Mouse (Mus musculus) forebrain, embryonic 10.5 days (tissue): ENCODE results near the gene Rprd1b. TPM values are rescaled to one million over a fixed set of nuclear protein-coding genes. Genes with fewer than 3 reads are reported as not detected.
A peak's percentile ranks its signal among the peaks of the same experiment; 100 is the strongest.

Experiments used
- DNase-seq: peaks from one replicate; pipeline ENCODE4 v3.0.0-alpha.2; 2017; ENCODE audit warnings: low spot score; ENCODE audit errors: extremely low spot score
- H3K27ac ChIP-seq: fragments of 300-500 bp; sonication (generic); 2 replicates; pipeline ENCODE4 v1.5.1; 2016; ENCODE audit warnings: mild to moderate bottlenecking
- H3K27me3 ChIP-seq: fragments of 300-500 bp; sonication (generic); 2 replicates; pipeline ENCODE4 v1.6.1; 2016; ENCODE audit warnings: mild to moderate bottlenecking; ENCODE audit not compliant: poor library complexity, severe bottlenecking
- H3K36me3 ChIP-seq: fragments of 300-500 bp; sonication (generic); replicated peaks from 2 replicates; pipeline ENCODE4 v1.6.1; 2016; ENCODE audit warnings: mild to moderate bottlenecking, moderate library complexity
- H3K4me1 ChIP-seq: fragments of 300-500 bp; sonication (generic); 2 replicates; pipeline ENCODE4 v1.6.1; 2016
- H3K4me3 ChIP-seq: fragments of 300-500 bp; sonication (generic); 2 replicates; pipeline ENCODE4 v1.5.1; 2016; ENCODE audit warnings: mild to moderate bottlenecking, moderate library complexity
- H3K9me3 ChIP-seq: fragments of 300-500 bp; sonication (generic); 2 replicates; pipeline ENCODE4 v1.6.1; 2016; ENCODE audit warnings: mild to moderate bottlenecking, moderate library complexity
- WGBS: fragments of 180-500 bp; shearing (Covaris S2); methylation state at CpG from one replicate; pipeline ENCODE4 v1.1.7; 2016; 5-methylcytosine and 5-hydroxymethylcytosine counted together
- polyA plus RNA-seq: library from polyadenylated mRNA; unstranded; fragments of >200 nt; fragmentation: Nextera tagmentation; extraction: Ambion mirVana; gene quantifications from 2 replicates; pipeline ENCODE4 v1.2.1, GENCODE M21; 2016

The Rprd1b gene
- polyA plus RNA-seq: 58.1 and 59.3 TPM in 2 replicates

DNA sequence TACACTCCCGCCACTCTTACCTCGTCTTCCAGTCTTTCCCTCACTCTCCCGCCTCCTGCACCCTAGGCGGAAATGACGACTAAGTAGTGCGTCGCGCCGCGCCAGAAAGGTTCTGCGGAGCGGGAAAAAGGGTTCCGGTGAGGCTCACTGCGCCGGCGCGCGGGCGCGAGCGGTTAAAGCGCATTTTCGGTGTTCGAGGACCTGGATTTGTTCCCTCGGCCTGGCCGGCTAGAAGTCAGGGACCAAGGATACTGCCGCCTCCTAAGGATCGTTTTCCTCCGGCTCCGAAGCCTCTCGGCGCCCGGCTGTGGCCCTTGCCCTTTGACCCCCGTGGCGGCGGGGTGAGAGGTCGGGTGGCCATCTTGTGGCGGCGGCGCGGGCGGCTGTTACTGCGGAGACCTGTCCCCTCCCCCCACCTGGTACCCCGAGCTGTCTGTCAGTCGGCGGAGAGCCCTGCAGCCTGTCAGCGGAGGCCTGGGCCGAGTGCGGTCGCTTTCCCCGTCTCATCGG is at the start of gene Rprd1b, which contains the start of gene Tti1:
TSS of gene Rprd1b (plus strand) at position 144 of the 510 bp plus-strand sequence.
TSS of gene Tti1 (minus strand) at position 80 of the 510 bp plus-strand sequence.
- DNase-seq: peak; percentile 96
- Histone ChIP-seq H3K9me3 (no peaks in the 10 kb centered on the region), H3K36me3 (peaks cover 24% of the 10 kb centered on the region), H3K27me3 (no peaks in the 10 kb centered on the region), H3K4me3 (peak within 1 kb of the TSS; percentile 96), H3K27ac (peak within 1 kb of the TSS; percentile 99), H3K4me1 (peaks cover 39% of the 10 kb centered on the region)
- under 1% methylated on average over 52 of the region's 52 CpGs for WGBS

DNA sequence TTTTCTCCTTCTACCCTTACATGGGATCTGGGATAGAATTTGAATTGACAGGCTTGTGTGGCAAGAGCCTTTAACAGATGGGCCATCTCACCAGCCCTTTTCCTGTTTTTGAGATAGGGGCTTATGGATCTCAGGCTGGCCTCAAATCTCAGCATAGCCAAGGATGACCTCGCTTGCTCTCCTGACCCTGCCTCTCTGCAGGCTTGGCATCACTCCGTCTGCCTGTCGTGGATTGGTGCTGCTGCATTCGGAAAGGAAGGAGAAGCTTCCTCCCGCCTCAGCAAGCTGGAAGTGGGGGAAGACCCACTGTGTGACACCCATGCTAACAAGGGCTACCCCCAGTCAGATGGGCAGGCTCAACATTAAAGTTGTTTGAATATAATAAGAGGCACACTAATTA is 49.1 kb upstream of the Rprd1b start:
- no peak for DNase-seq
- no peaks in the 10 kb centered on the region for H3K9me3 ChIP-seq
- H3K27me3 ChIP-seq: peaks cover 21% of the 10 kb centered on the region
- 68% methylated on average over 5 of the region's 5 CpGs for WGBS
- H3K4me1 ChIP-seq: peaks cover 31% of the 10 kb centered on the region
- peaks cover 33% of the 10 kb centered on the region for H3K36me3 ChIP-seq
- no peak overlapping the region for H3K4me3 ChIP-seq
- H3K27ac ChIP-seq: no peak overlapping the region

DNA sequence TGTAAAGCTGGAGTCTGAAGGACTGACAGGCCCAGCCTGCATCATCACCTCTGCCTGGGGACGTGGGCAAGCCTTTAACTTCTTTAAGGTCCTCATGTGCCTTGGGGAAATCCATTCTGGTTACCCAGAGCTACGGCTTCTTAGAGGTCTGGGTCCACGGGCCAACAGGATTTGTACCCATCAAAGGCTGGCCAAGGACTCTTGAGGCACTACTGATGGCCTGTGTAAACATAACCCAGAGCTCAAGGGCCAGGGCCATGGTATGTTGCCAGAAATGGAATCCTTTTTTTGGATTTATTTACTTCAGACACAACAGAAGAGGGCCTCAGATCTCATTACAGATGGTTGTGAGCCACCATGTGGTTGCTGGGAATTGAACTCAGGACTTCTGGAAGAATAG is 45.6 kb upstream of the Rprd1b start:
- WGBS: 90% methylated on average over 3 of the region's 3 CpGs
- Histone ChIP-seq H3K4me1 (peaks cover 12% of the 10 kb centered on the region), H3K27ac (no peak overlapping the region), H3K4me3 (no peak overlapping the region), H3K27me3 (no peaks in the 10 kb centered on the region), H3K9me3 (no peaks in the 10 kb centered on the region), H3K36me3 (peaks cover 58% of the 10 kb centered on the region)
- no peak for DNase-seq

DNA sequence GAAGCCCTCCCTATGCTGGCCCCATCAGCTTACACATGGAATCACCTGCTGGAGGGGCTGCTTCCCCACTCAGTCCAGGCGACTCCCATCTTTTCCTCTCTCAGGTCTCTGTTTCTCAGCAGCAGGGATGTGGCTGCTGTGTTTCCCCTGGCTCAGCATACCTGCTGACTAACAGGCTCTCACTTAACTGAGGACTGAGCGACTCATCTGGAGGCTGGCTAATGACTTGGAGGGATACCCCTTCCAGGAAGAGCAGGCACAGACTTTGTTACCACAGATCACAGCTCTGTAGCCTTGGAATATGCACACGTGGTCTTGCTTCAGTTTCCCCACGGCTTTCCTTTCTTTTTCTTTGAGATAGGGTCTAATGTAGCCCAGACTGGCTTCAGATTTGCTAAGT is 45.0 kb upstream of the Rprd1b start:
- Histone ChIP-seq H3K4me3 (no peak overlapping the region), H3K27me3 (no peaks in the 10 kb centered on the region), H3K4me1 (peaks cover 12% of the 10 kb centered on the region), H3K9me3 (no peaks in the 10 kb centered on the region), H3K36me3 (peaks cover 64% of the 10 kb centered on the region), H3K27ac (no peak overlapping the region)
- DNase-seq: no peak
- WGBS: 85% methylated on average over 4 of the region's 4 CpGs

DNA sequence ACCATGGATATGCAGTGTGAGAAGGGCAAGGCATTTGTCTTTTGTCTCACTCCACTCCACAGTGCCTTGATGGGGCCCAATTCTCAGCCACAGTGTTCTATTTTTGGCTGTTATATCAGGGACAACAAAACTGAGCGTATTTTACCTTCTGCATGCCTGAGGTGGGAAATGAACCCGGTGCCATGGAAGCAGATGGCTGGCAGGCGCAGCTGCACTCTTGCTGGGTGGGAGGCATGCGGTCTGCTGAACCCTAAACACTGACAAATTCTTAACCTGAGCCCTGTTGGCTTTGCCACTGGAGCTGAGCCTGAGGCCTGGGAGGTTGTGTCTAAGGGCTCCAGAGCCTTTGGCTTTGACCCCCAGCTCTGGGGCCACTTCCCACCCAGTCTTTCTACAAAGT is 42.7 kb upstream of the Rprd1b start:
- no peak overlapping the region for H3K4me3 ChIP-seq
- DNase-seq: no peak
- 86% methylated on average over 4 of the region's 4 CpGs for WGBS
- H3K9me3 ChIP-seq: no peaks in the 10 kb centered on the region
- H3K27me3 ChIP-seq: no peaks in the 10 kb centered on the region
- H3K27ac ChIP-seq: no peak overlapping the region
- peaks cover 75% of the 10 kb centered on the region for H3K36me3 ChIP-seq
- no peaks in the 10 kb centered on the region for H3K4me1 ChIP-seq

DNA sequence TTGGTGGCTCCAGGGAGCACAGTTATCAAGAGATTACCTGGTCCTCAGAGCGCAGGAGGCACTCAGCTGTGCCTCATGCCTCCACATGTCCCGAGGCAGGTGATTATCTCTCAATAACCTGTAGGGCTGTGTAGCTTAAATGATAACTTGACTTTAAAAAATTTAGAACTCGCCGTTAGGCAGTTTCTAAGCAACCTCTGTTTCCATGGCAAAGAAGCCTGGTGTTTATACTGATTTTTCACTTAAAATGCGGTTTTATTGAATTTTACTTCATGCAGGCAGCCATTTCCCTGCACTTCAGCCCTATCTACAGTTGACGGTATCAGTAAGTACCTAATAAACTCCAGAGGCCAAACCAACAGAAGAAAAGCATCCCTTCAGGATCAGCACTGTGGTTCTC is 42.1 kb upstream of the Rprd1b start:
- H3K9me3 ChIP-seq: no peaks in the 10 kb centered on the region
- peaks cover 76% of the 10 kb centered on the region for H3K36me3 ChIP-seq
- H3K4me3 ChIP-seq: no peak overlapping the region
- no peaks in the 10 kb centered on the region for H3K4me1 ChIP-seq
- no peak for DNase-seq
- H3K27me3 ChIP-seq: no peaks in the 10 kb centered on the region
- WGBS: 93% methylated on average over 6 of the region's 6 CpGs
- H3K27ac ChIP-seq: no peak overlapping the region

DNA sequence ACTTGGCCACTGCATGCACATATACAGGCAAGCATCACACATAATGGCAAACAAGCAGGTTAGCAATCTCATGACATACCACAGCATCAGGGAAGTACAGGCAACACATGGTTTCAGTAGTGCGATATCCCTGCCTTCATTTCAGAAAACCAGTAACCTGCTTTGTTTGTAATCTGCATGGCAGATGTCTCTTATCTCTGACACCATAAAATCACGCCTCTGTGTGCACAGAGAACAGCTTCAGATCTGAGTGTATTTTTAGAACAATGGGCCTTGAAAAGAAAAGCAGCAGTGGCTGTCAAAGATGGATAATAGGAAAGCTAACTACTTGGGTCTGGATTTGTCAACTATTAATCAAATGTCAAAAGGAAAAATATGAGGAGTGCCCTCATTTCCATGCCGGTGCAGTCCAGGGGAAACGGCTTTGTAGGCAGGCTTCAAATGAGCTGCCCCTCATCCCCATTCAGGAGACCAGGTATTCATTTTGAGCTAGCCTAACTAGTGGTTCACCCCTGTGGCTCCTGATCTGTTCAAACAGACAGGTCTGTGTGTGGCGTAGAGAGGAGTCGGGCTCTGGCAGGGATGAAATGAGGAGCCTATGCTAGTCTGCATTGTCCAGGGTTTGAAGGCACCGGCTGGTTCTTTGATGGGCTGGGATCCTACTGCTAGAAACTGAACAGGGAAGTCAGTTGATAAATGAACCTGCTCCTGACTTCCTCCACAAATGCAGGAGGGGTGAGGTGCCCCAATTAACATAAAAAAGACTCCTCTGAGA is 39.7 kb upstream of the Rprd1b start:
- 91% methylated on average over 7 of the region's 7 CpGs for WGBS
- H3K4me3 ChIP-seq: no peak overlapping the region
- no peaks in the 10 kb centered on the region for H3K27me3 ChIP-seq
- DNase-seq: no peak
- no peaks in the 10 kb centered on the region for H3K4me1 ChIP-seq
- no peaks in the 10 kb centered on the region for H3K9me3 ChIP-seq
- no peak overlapping the region for H3K27ac ChIP-seq
- H3K36me3 ChIP-seq: peaks cover 81% of the 10 kb centered on the region

DNA sequence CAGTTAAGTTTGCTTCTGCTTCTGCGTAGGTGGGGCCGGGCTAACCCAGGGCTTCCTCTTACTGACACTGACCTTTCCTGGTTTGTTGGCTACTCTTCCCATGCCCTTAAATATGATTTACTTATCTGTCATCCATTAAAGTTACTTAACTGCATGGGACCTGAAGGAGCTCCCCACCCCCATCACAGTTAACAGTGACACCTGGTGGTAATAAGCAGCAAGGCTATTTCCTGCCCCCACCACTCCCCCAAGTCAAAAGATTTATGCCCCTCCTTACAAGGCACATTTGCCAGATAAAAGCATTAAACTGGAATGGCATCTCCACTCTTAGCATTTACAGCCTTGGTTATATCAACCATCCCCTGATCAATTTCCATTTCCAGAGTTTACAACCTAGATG is 38.4 kb upstream of the Rprd1b start:
- H3K4me1 ChIP-seq: no peaks in the 10 kb centered on the region
- H3K4me3 ChIP-seq: no peak overlapping the region
- DNase-seq: no peak
- no peaks in the 10 kb centered on the region for H3K27me3 ChIP-seq
- no peaks in the 10 kb centered on the region for H3K9me3 ChIP-seq
- no peak overlapping the region for H3K27ac ChIP-seq
- 97% methylated on average over 2 of the region's 2 CpGs for WGBS
- H3K36me3 ChIP-seq: peaks cover 92% of the 10 kb centered on the region

DNA sequence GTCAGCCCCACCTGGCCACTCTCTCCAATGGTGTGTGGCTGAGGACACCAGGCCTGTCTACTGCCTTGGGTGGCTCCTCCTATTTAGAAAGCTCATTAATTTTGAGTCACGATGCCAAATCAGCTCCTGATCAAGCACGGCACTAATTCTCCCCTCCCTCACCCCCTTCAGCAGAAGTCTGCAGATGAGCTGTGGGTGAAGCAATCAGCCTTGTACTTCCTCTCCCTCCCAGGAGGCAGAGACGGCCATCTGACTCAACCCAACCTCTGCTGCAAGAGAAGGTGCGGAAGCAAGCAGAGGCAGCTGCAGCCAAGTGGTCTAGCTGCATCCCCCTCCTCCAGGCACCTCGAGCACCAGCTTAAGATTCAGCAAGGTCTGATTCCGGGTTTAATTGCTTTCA is 37.3 kb upstream of the Rprd1b start:
- DNase-seq: no peak
- H3K4me3 ChIP-seq: no peak overlapping the region
- no peaks in the 10 kb centered on the region for H3K27me3 ChIP-seq
- peaks cover 94% of the 10 kb centered on the region for H3K36me3 ChIP-seq
- no peaks in the 10 kb centered on the region for H3K9me3 ChIP-seq
- WGBS: 87% methylated on average over 6 of the region's 6 CpGs
- H3K27ac ChIP-seq: no peak overlapping the region
- H3K4me1 ChIP-seq: no peaks in the 10 kb centered on the region

DNA sequence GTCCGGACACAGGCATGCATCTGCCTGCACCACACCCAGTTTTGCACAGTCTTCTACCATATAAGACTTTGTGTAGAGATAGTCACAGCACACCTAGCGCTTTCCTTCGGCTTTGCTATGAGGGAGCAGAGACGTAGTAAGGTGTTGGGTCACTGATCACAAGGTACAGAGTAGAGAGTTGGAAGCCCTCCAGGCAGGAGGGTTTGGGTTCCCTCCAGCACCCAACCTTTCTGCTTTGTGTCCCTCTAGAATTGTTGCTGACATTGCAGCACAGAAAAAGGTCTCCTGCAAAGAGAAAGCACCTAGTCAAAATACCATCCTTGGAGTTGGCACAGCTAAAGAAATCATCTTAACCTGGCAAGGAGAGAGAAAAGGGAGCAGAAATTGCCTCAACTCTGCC is 35.8 kb upstream of the Rprd1b start:
- no peaks in the 10 kb centered on the region for H3K9me3 ChIP-seq
- H3K36me3 ChIP-seq: peaks cover 96% of the 10 kb centered on the region
- no peak overlapping the region for H3K4me3 ChIP-seq
- no peaks in the 10 kb centered on the region for H3K4me1 ChIP-seq
- no peak overlapping the region for H3K27ac ChIP-seq
- no peaks in the 10 kb centered on the region for H3K27me3 ChIP-seq
- no peak for DNase-seq
- 95% methylated on average over 4 of the region's 4 CpGs for WGBS

DNA sequence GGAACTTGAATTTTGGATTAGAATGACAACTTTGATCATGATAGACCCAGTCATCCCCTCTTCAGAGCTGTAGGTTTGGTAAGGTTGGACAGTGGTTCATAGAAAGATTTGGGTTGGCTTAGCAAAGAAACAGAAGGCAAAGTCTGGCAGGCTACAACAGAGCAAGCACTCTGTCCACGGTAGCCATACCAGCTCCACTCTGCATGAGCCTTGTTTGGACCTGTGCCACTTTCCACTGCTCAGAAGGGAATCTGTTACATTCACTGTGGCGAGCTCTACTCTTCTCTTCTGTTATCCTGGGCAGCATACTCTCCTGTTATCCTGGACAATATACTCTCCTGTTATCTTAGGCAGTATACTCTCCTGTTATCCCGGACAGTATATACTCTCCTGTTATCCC is 29.5 kb upstream of the Rprd1b start:
- no peak overlapping the region for H3K4me3 ChIP-seq
- H3K27me3 ChIP-seq: no peaks in the 10 kb centered on the region
- no peak overlapping the region for H3K27ac ChIP-seq
- no peak for DNase-seq
- H3K36me3 ChIP-seq: peaks cover 64% of the 10 kb centered on the region
- WGBS: 91% methylated on average over 3 of the region's 3 CpGs
- no peaks in the 10 kb centered on the region for H3K4me1 ChIP-seq
- H3K9me3 ChIP-seq: no peaks in the 10 kb centered on the region

DNA sequence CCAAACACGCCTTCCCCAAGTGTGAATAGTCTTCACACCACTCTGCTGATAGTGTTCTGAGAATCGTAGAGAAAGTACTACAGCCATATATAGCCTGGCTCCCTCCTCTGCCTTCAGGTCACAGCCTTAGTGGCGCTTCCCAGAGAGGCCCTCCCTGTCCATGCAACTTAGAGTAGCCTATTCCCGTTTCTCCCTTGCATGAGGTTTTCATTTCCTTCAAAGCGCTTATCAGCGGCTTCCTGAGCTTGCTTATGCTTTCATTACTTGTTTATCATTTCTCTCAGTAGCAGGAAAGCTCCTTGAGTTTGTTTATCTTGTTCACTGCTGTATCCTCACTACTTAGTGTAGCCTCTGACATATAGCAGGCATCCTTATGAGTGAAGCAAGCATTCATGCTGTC is 23.7 kb upstream of the Rprd1b start:
- Histone ChIP-seq H3K27me3 (no peaks in the 10 kb centered on the region), H3K36me3 (peaks cover 71% of the 10 kb centered on the region), H3K4me1 (no peaks in the 10 kb centered on the region), H3K4me3 (no peak overlapping the region), H3K9me3 (no peaks in the 10 kb centered on the region), H3K27ac (no peak overlapping the region)
- DNase-seq: no peak
- 92% methylated on average over 6 of the region's 6 CpGs for WGBS

DNA sequence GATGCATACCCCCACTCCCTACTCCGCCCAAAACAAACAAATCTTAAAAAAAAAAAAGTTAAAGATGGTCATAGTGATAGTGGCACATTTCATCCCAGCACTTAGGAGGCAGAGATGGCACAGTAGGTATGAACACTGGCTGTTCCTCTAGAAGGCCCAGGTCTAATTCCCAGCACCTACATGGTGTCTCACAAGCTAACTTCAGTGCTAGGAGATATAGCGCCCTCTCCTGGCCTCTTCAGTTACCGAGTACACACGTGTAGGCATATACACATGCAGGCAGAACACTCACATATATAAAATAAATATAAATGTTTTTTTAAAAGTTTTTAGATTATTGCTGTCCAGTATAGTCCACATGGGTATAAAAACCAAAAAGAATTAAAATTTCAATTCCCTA is 22.7 kb upstream of the Rprd1b start:
- H3K36me3 ChIP-seq: peaks cover 70% of the 10 kb centered on the region
- H3K4me1 ChIP-seq: no peaks in the 10 kb centered on the region
- no peak overlapping the region for H3K27ac ChIP-seq
- 89% methylated on average over 4 of the region's 4 CpGs for WGBS
- no peaks in the 10 kb centered on the region for H3K27me3 ChIP-seq
- H3K4me3 ChIP-seq: no peak overlapping the region
- DNase-seq: no peak
- no peaks in the 10 kb centered on the region for H3K9me3 ChIP-seq
